14 mouse cellular contexts compared by ENCODE assay signal in the genomic region with DNA sequence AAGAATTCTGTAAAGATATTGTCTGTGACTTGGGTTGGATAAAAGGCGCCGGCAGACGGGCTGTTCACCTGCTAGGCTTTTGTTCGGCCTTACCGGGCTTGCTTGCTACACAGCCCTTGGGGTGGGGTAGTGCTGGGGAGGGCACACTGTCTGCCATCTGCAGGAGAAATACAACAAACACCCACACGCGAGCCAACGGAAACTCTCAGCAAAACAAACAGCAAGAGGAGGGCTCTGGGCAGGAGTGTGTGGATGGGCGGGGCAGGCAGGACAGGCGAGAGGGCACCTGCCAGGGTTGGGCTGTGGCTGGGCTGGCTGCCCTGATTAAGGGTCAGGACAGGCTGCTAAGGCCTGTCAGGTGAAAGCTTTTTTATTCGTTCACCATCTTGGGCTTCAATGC. TPM values are rescaled to one million over a fixed set of nuclear protein-coding genes. Genes with fewer than 3 reads are reported as not detected.
A peak's percentile ranks its signal among the peaks of the same experiment; 100 is the strongest.
DNase-seq lines count a peak whose midpoint lies in the region; ATAC-seq and TF ChIP-seq lines count a peak whose summit lies in the region.
"Had no signal": no experiment of that assay in that cellular context is flagged by ENCODE, and none has a peak within 500 bp of the region (broad histone marks: within the 10 kb centered on the region; RNA-seq: fewer than 3 reads in every experiment).

No protein-coding gene starts in this region.

- intact Hi-C loops in gastrocnemius, adult 2 months (cut with DNase I): no loop called here

- peak; percentile 12 to 36 for DNase-seq in kidney, postnatal 36 days
- no peak for DNase-seq in kidney, adult 9 months
- peak; percentile 5 for DNase-seq in brain, adult 2 months (ENCODE audit: low read depth, low spot score)
- DNase-seq in lung, postnatal 0 days (ENCODE audit: low spot score): peak; percentile 83
- DNase-seq in stomach, postnatal 0 days (ENCODE audit: low spot score): peak; percentile 83
- no peak for DNase-seq in midbrain, postnatal 0 days (ENCODE audit: low spot score)
- no peak for DNase-seq in gastrocnemius, adult 2 months
- no peak for DNase-seq in right cerebral cortex, adult 18-20 months
- DNase-seq: gastrocnemius, postnatal 25 days; right cerebral cortex, postnatal 25 days had no signal

- TF ChIP-seq EP300 in lung, postnatal 0 days (IDR thresholded peaks at IDR 0.05): no peak
- TF ChIP-seq EP300 in stomach, postnatal 0 days (optimal IDR thresholded peaks at IDR 0.05): no peak

- H3K4me2 ChIP-seq in lung, postnatal 0 days (replicated peaks; ENCODE audit: low read depth, low read length): no peak overlapping the region
- no peak overlapping the region for H3K4me2 ChIP-seq in stomach, postnatal 0 days (replicated peaks; ENCODE audit: low read depth)
- H3K4me2 ChIP-seq in midbrain, postnatal 0 days (ENCODE audit: low read depth, low read length, poor library complexity, severe bottlenecking): no peak overlapping the region
- H3K4me2 ChIP-seq: limb, embryonic 15.5 days had no signal

- H3K4me1 ChIP-seq in lung, postnatal 0 days (ENCODE audit: insufficient read depth, low read depth, low read length): 0 out of 2 replicates have a peak, but pooled peaks cover 6% of the 10 kb centered on the region
- 0 out of 2 replicates have a peak, but pooled peaks cover 3% of the 10 kb centered on the region for H3K4me1 ChIP-seq in stomach, postnatal 0 days (replicated peaks; ENCODE audit: control insufficient read depth, insufficient read depth)
- H3K4me1 ChIP-seq in midbrain, postnatal 0 days (ENCODE audit: insufficient read depth, low read length): no peaks in the 10 kb centered on the region

- H3K9me3 ChIP-seq in lung, postnatal 0 days (ENCODE audit: low read length): no peaks in the 10 kb centered on the region
- no peaks in the 10 kb centered on the region for H3K9me3 ChIP-seq in stomach, postnatal 0 days (ENCODE audit: control insufficient read depth, low read length)
- H3K9me3 ChIP-seq in midbrain, postnatal 0 days (ENCODE audit: low read length): no peaks in the 10 kb centered on the region
- H3K9me3 ChIP-seq: limb, embryonic 15.5 days had no signal

- peak; percentile 83 for ATAC-seq in lung, postnatal 0 days
- peak; percentile 76 for ATAC-seq in stomach, postnatal 0 days (ENCODE audit: low FRiP score, low TSS enrichment)
- no peak for ATAC-seq in midbrain, postnatal 0 days (ENCODE audit: low FRiP score)

- no peak overlapping the region for H3K9ac ChIP-seq in lung, postnatal 0 days (replicated peaks; ENCODE audit: low read depth)
- 0 out of 2 replicates have a peak overlapping the region, but pooled peaks have one; percentile 23 for H3K9ac ChIP-seq in stomach, postnatal 0 days (ENCODE audit: low read length)
- H3K9ac ChIP-seq in midbrain, postnatal 0 days (replicated peaks; ENCODE audit: low read length, poor library complexity, severe bottlenecking): no peak overlapping the region
- H3K9ac ChIP-seq: limb, embryonic 15.5 days had no signal

- TF ChIP-seq CTCF in lung, postnatal 0 days (IDR thresholded peaks at IDR 0.05): peak; percentile 22; the same call in 1 of the 2 replicates
- 0 out of 2 replicates have a peak, but pooled peaks have one; percentile 18 for TF ChIP-seq CTCF in stomach, postnatal 0 days (IDR thresholded peaks at IDR 0.05; ENCODE audit: low read depth)
- no peak for TF ChIP-seq CTCF in midbrain, postnatal 0 days (IDR thresholded peaks at IDR 0.05)
- TF ChIP-seq CTCF in gastrocnemius, adult 2 months (IDR thresholded peaks at IDR 0.05): no peak

- 45% methylated on average over 11 of the region's 11 CpGs for WGBS in lung, postnatal 0 days
- WGBS in stomach, postnatal 0 days: 45% methylated on average over 11 of the region's 11 CpGs
- WGBS in midbrain, postnatal 0 days: 68% methylated on average over 11 of the region's 11 CpGs

- no peak overlapping the region for H3K4me3 ChIP-seq in lung, postnatal 0 days (ENCODE audit: low read depth, low read length)
- no peak overlapping the region for H3K4me3 ChIP-seq in stomach, postnatal 0 days (ENCODE audit: low read depth, low read length)
- H3K4me3 ChIP-seq in midbrain, postnatal 0 days (ENCODE audit: low read depth, low read length): no peak overlapping the region
- H3K4me3 ChIP-seq in gastrocnemius, adult 2 months: no peak overlapping the region
- H3K4me3 ChIP-seq: layer of hippocampus, adult 2 months; limb, embryonic 15.5 days; myocyte had no signal

- peak overlapping the region; percentile 87 for H3K27ac ChIP-seq in lung, postnatal 0 days (ENCODE audit: low read length)
- H3K27ac ChIP-seq in stomach, postnatal 0 days (replicated peaks): peak overlapping the region; percentile 79
- no peak overlapping the region for H3K27ac ChIP-seq in midbrain, postnatal 0 days (ENCODE audit: low read depth, low read length)
- H3K27ac ChIP-seq in gastrocnemius, adult 2 months: no peak overlapping the region
- H3K27ac ChIP-seq: layer of hippocampus, adult 2 months; limb, embryonic 15.5 days had no signal

- no peaks in the 10 kb centered on the region for H3K27me3 ChIP-seq in lung, postnatal 0 days (replicated peaks; ENCODE audit: insufficient read depth, low read length)
- H3K27me3 ChIP-seq in stomach, postnatal 0 days (ENCODE audit: control insufficient read depth, insufficient read depth, low read length): no peaks in the 10 kb centered on the region
- no peaks in the 10 kb centered on the region for H3K27me3 ChIP-seq in midbrain, postnatal 0 days (ENCODE audit: insufficient read depth, low read length)
- H3K27me3 ChIP-seq: limb, embryonic 15.5 days had no signal

- H3K36me3 ChIP-seq in lung, postnatal 0 days (ENCODE audit: insufficient read depth, low read length): no peaks in the 10 kb centered on the region
- H3K36me3 ChIP-seq in stomach, postnatal 0 days (ENCODE audit: control insufficient read depth, insufficient read depth, low read length): no peaks in the 10 kb centered on the region
- no peaks in the 10 kb centered on the region for H3K36me3 ChIP-seq in midbrain, postnatal 0 days (ENCODE audit: insufficient read depth, low read length)
- H3K36me3 ChIP-seq: limb, embryonic 15.5 days had no signal

RNA-seq across cellular contexts. Expression of a gene that starts 2.6 kb away (rescaled TPM):
- 0.11 TPM in 2 replicates for polyA plus RNA-seq in lung, postnatal 0 days (2015; fragmentation: Nextera tagmentation; extraction: Ambion mirVana)
- 0.06 and 0.08 TPM in 2 replicates for polyA plus RNA-seq in stomach, postnatal 0 days (2015; fragmentation: Nextera tagmentation; extraction: Ambion mirVana)
- total RNA-seq in midbrain, postnatal 0 days (2014; rRNA removed): not detected in 2 replicates
- not detected in 2 replicates for polyA plus RNA-seq in midbrain, postnatal 0 days (2015; fragmentation: Nextera tagmentation; extraction: Ambion mirVana)
- not detected for total RNA-seq in gastrocnemius, adult 2 months (2021)
- total RNA-seq: gastrocnemius, postnatal 25 days; heart, postnatal 25 days; layer of hippocampus, adult 2 months had no signal
- polyA plus RNA-seq: limb, embryonic 15.5 days had no signal

RNA-seq across cellular contexts. Expression of a gene that starts 45.6 kb away (rescaled TPM):
- 0.29 and 0.45 TPM in 2 replicates for polyA plus RNA-seq in lung, postnatal 0 days (2015; fragmentation: Nextera tagmentation; extraction: Ambion mirVana)
- polyA plus RNA-seq in stomach, postnatal 0 days (2015; fragmentation: Nextera tagmentation; extraction: Ambion mirVana): 0.12 and 0.13 TPM in 2 replicates
- total RNA-seq in midbrain, postnatal 0 days (2014; rRNA removed): 0.16 and 0.42 TPM in 2 replicates
- 0.12 TPM in 1 of 2 replicates, not detected in the other for polyA plus RNA-seq in midbrain, postnatal 0 days (2015; fragmentation: Nextera tagmentation; extraction: Ambion mirVana)
- total RNA-seq in gastrocnemius, adult 2 months (2021): not detected
- total RNA-seq: layer of hippocampus, adult 2 months had no signal

Comparison
In these comparisons a context has a peak if more than half of its experiments do, and no peak if none do; other contexts are left out.
1. DNase-seq: peak in kidney, postnatal 36 days (2 of 2), brain, adult 2 months (single experiment), lung, postnatal 0 days (single experiment) and stomach, postnatal 0 days (single experiment); none in kidney, adult 9 months (single experiment), midbrain, postnatal 0 days (single experiment), gastrocnemius, adult 2 months (single experiment) and right cerebral cortex, adult 18-20 months (single experiment).
2. H3K27ac ChIP-seq: peak in lung, postnatal 0 days (single experiment) and stomach, postnatal 0 days (single experiment); none in midbrain, postnatal 0 days (single experiment) and gastrocnemius, adult 2 months (single experiment).
3. CTCF ChIP-seq: peak in lung, postnatal 0 days (single experiment) and stomach, postnatal 0 days (single experiment); none in midbrain, postnatal 0 days (single experiment) and gastrocnemius, adult 2 months (single experiment).